Mouse (Mus musculus): ENCODE measurements around the gene Smim13. TPM values are rescaled to one million over a fixed set of nuclear protein-coding genes. Genes with fewer than 3 reads are reported as not detected.
A peak's percentile ranks its signal among the peaks of the same experiment; 100 is the strongest.

Gene Smim13
- polyA plus RNA-seq, 1 experiment from 2014 or later, result 25.0 TPM

GRCm38 (mm10) chr13:41220304-41220834, 29.3 kb upstream of the Smim13 start, which contains the start of gene Elovl2:
Gene Elovl2 (minus strand): TSS chr13:41220405.
- Histone ChIP-seq H3K4me3 (peak within 1 kb of the TSS; percentile 80), H3K9me3 (no peaks in the 10 kb centered on the region), H3K27me3 (no peaks in the 10 kb centered on the region), H3K9ac (replicated peaks) (peak within 1 kb of the TSS; percentile 79), H3K4me2 (replicated peaks) (peak within 1 kb of the TSS; percentile 53), H3K4me1 (peaks cover 12% of the 10 kb centered on the region; the same call in 1 of the 2 replicates), H3K36me3 (no peaks in the 10 kb centered on the region), H3K27ac (replicated peaks) (peak within 1 kb of the TSS; percentile 78)
- ATAC-seq (replicated peaks), result peak; percentile 96
- under 1% methylated on average over 53 of the region's 77 CpGs for WGBS

GRCm38 (mm10) chr13:41226513-41226912, 23.1 kb upstream of the Smim13 start:
- Histone ChIP-seq H3K4me1 (peaks cover 4% of the 10 kb centered on the region; the same call in 1 of the 2 replicates), H3K4me2 (replicated peaks) (no peak overlapping the region), H3K9ac (replicated peaks) (no peak overlapping the region), H3K27ac (replicated peaks) (no peak overlapping the region), H3K27me3 (no peaks in the 10 kb centered on the region), H3K36me3 (no peaks in the 10 kb centered on the region), H3K9me3 (no peaks in the 10 kb centered on the region), H3K4me3 (no peak overlapping the region)
- no peak for ATAC-seq (replicated peaks)
- 86% methylated on average over 5 of the region's 5 CpGs for WGBS

GRCm38 (mm10) chr13:41228060-41228459, 21.6 kb upstream of the Smim13 start:
- 92% methylated on average over 5 of the region's 5 CpGs for WGBS
- H3K9ac ChIP-seq (replicated peaks), result no peak overlapping the region
- ATAC-seq (replicated peaks), result no peak

GRCm38 (mm10) chr13:41230256-41230655, 19.4 kb upstream of the Smim13 start:
- ATAC-seq (replicated peaks), result no peak

More at GRCm38 (mm10) chr13:41228060-41228459, 21.6 kb upstream of the Smim13 start:
- no peaks in the 10 kb centered on the region for H3K36me3 ChIP-seq
- H3K27me3 ChIP-seq, result no peaks in the 10 kb centered on the region
- H3K27ac ChIP-seq (replicated peaks), result no peak overlapping the region
- no peak overlapping the region for H3K4me3 ChIP-seq
- H3K9me3 ChIP-seq, result no peaks in the 10 kb centered on the region
- no peak overlapping the region for H3K4me2 ChIP-seq (replicated peaks)
- peaks cover 10% of the 10 kb centered on the region for H3K4me1 ChIP-seq

GRCm38 (mm10) chr13:41231389-41231983, 18.2 kb upstream of the Smim13 start:
- WGBS, result 40% methylated on average over 12 of the region's 12 CpGs
- Histone ChIP-seq H3K9me3 (no peaks in the 10 kb centered on the region), H3K27ac (replicated peaks) (peak overlapping the region; percentile 67), H3K4me1 (peaks cover 10% of the 10 kb centered on the region), H3K36me3 (no peaks in the 10 kb centered on the region), H3K4me2 (replicated peaks) (peak overlapping the region; percentile 17; the same call in 1 of the 2 replicates), H3K27me3 (no peaks in the 10 kb centered on the region), H3K4me3 (no peak overlapping the region), H3K9ac (replicated peaks) (no peak overlapping the region)
- peak; percentile 90 for ATAC-seq (replicated peaks)

More at GRCm38 (mm10) chr13:41230256-41230655, 19.4 kb upstream of the Smim13 start:
- Histone ChIP-seq H3K27me3 (no peaks in the 10 kb centered on the region), H3K4me3 (no peak overlapping the region), H3K4me2 (replicated peaks) (no peak overlapping the region), H3K36me3 (no peaks in the 10 kb centered on the region), H3K27ac (replicated peaks) (no peak overlapping the region), H3K4me1 (peaks cover 10% of the 10 kb centered on the region), H3K9ac (replicated peaks) (no peak overlapping the region), H3K9me3 (no peaks in the 10 kb centered on the region)
- 90% methylated on average over 5 of the region's 5 CpGs for WGBS

GRCm38 (mm10) chr13:41232209-41232608, 17.4 kb upstream of the Smim13 start:
- peak; percentile 26; the same call in 1 of the 2 replicates for ATAC-seq (replicated peaks)
- H3K4me3 ChIP-seq, result no peak overlapping the region
- no peaks in the 10 kb centered on the region for H3K9me3 ChIP-seq
- H3K4me1 ChIP-seq, result peaks cover 10% of the 10 kb centered on the region
- 0 out of 2 replicates have a peak overlapping the region, but pooled peaks have one; percentile 67 for H3K27ac ChIP-seq (replicated peaks)
- H3K9ac ChIP-seq (replicated peaks), result no peak overlapping the region
- no peak overlapping the region for H3K4me2 ChIP-seq (replicated peaks)
- 90% methylated on average over 15 of the region's 15 CpGs for WGBS
- no peaks in the 10 kb centered on the region for H3K36me3 ChIP-seq
- no peaks in the 10 kb centered on the region for H3K27me3 ChIP-seq

- Histone ChIP-seq H3K4me1 (peaks cover 10% of the 10 kb centered on the region), H3K9me3 (no peaks in the 10 kb centered on the region), H3K27me3 (no peaks in the 10 kb centered on the region), H3K4me2 (replicated peaks) (no peak overlapping the region), H3K27ac (replicated peaks) (no peak overlapping the region), H3K9ac (replicated peaks) (no peak overlapping the region), H3K4me3 (no peak overlapping the region), H3K36me3 (no peaks in the 10 kb centered on the region)
- no peak for ATAC-seq (replicated peaks)
- WGBS, result 85% methylated on average over 7 of the region's 7 CpGs
Measured at GRCm38 (mm10) chr13:41233241-41233640, 16.4 kb upstream of the Smim13 start.

- Histone ChIP-seq H3K4me1 (peaks cover 10% of the 10 kb centered on the region), H3K4me3 (no peak overlapping the region), H3K27me3 (no peaks in the 10 kb centered on the region), H3K36me3 (no peaks in the 10 kb centered on the region), H3K9me3 (no peaks in the 10 kb centered on the region), H3K9ac (replicated peaks) (no peak overlapping the region), H3K27ac (replicated peaks) (no peak overlapping the region), H3K4me2 (replicated peaks) (no peak overlapping the region)
- no peak for ATAC-seq (replicated peaks)
- 91% methylated on average over 6 of the region's 6 CpGs for WGBS
Measured at GRCm38 (mm10) chr13:41235181-41235580, 14.5 kb upstream of the Smim13 start.

- Histone ChIP-seq H3K36me3 (no peaks in the 10 kb centered on the region), H3K4me1 (peaks cover 6% of the 10 kb centered on the region), H3K27me3 (no peaks in the 10 kb centered on the region), H3K9me3 (no peaks in the 10 kb centered on the region), H3K27ac (replicated peaks) (no peak overlapping the region), H3K9ac (replicated peaks) (no peak overlapping the region), H3K4me3 (no peak overlapping the region), H3K4me2 (replicated peaks) (no peak overlapping the region)
- no peak for ATAC-seq (replicated peaks)
- WGBS, result 84% methylated on average over 13 of the region's 13 CpGs
Measured at GRCm38 (mm10) chr13:41235845-41236741, 13.6 kb upstream of the Smim13 start.

GRCm38 (mm10) chr13:41238035-41238804, 11.4 kb upstream of the Smim13 start:
- no peak overlapping the region for H3K9ac ChIP-seq (replicated peaks)
- ATAC-seq (replicated peaks), result peak; percentile 57
- no peak overlapping the region for H3K4me3 ChIP-seq
- no peaks in the 10 kb centered on the region for H3K9me3 ChIP-seq
- WGBS, result 78% methylated on average over 10 of the region's 10 CpGs
- H3K4me1 ChIP-seq, result no peaks in the 10 kb centered on the region
- H3K4me2 ChIP-seq (replicated peaks), result no peak overlapping the region
- H3K27ac ChIP-seq (replicated peaks), result no peak overlapping the region
- no peaks in the 10 kb centered on the region for H3K36me3 ChIP-seq
- no peaks in the 10 kb centered on the region for H3K27me3 ChIP-seq

- ATAC-seq (replicated peaks), result peak; percentile 65
- no peaks in the 10 kb centered on the region for H3K36me3 ChIP-seq
- H3K9me3 ChIP-seq, result no peaks in the 10 kb centered on the region
- no peaks in the 10 kb centered on the region for H3K27me3 ChIP-seq
- H3K4me2 ChIP-seq (replicated peaks), result no peak overlapping the region
- no peak overlapping the region for H3K4me3 ChIP-seq
- 15% methylated on average over 5 of the region's 5 CpGs for WGBS
- no peak overlapping the region for H3K27ac ChIP-seq (replicated peaks)
- H3K4me1 ChIP-seq, result no peaks in the 10 kb centered on the region
- H3K9ac ChIP-seq (replicated peaks), result no peak overlapping the region
Measured at GRCm38 (mm10) chr13:41238805-41239130, 10.9 kb upstream of the Smim13 start.
